ENCODE assay signal across 8 mouse cellular contexts in genomic region chr17:25716711-25717637, GRCm38 (mm10). TPM values are rescaled to one million over a fixed set of nuclear protein-coding genes. Genes with fewer than 3 reads are reported as not detected.
DNase-seq lines count a peak whose midpoint lies in the region; ATAC-seq and TF ChIP-seq lines count a peak whose summit lies in the region.

Gene Gng13, plus strand, starts transcription at chr17:25717171.

- no peak for TF ChIP-seq CTCF in bone marrow macrophage, adult 2 months (IDR thresholded peaks at IDR 0.05; ENCODE audit: low read depth, low read length)
- no peak for TF ChIP-seq CTCF in heart, postnatal 0 days (IDR thresholded peaks at IDR 0.05; ENCODE audit: low read depth)

- peak within 1 kb of the TSS; percentile 53 for H3K4me3 ChIP-seq in heart, embryonic 13.5 days
- H3K4me3 ChIP-seq in bone marrow macrophage, adult 2 months (ENCODE audit: insufficient read depth, low read length), result 0 out of 2 replicates have a peak within 1 kb of the TSS, but pooled peaks have one; percentile 10
- peak within 1 kb of the TSS; percentile 44 for H3K4me3 ChIP-seq in heart, postnatal 0 days (ENCODE audit: low read depth, low read length)
- H3K4me3 ChIP-seq in midbrain, embryonic 16.5 days (ENCODE audit: low read depth, low read length), result peak within 1 kb of the TSS; percentile 45

- DNase-seq in heart, postnatal 36 days, result no peak
- no peak for DNase-seq in heart, postnatal 0 days (ENCODE audit: low spot score)
- DNase-seq in layer of hippocampus, postnatal 36 days, result peak in 1 of 2 experiments; percentile 28
- no peak for DNase-seq in natural killer cell, adult 2 months (ENCODE audit: low spot score in 2 of 2)
- DNase-seq in yolk sac, embryonic 10.5 days (ENCODE audit: low spot score), result no peak

- H3K9me3 ChIP-seq in heart, embryonic 13.5 days, result no peaks in the 10 kb centered on the region
- H3K9me3 ChIP-seq in heart, postnatal 0 days (replicated peaks; ENCODE audit: control insufficient read depth, low read length), result no peaks in the 10 kb centered on the region
- no peaks in the 10 kb centered on the region for H3K9me3 ChIP-seq in midbrain, embryonic 16.5 days (replicated peaks; ENCODE audit: control insufficient read depth, low read length, poor library complexity, severe bottlenecking)

- intact Hi-C loops in heart, postnatal 36 days (cut with DNase I), result no loop called here

- H3K27ac ChIP-seq in heart, embryonic 13.5 days (replicated peaks), result no peak within 1 kb of the TSS
- no peak within 1 kb of the TSS for H3K27ac ChIP-seq in bone marrow macrophage, adult 2 months (ENCODE audit: insufficient read depth, low read depth, low read length)
- H3K27ac ChIP-seq in heart, postnatal 0 days (ENCODE audit: low read depth), result no peak within 1 kb of the TSS
- H3K27ac ChIP-seq in midbrain, embryonic 16.5 days (ENCODE audit: low read length), result no peak within 1 kb of the TSS

- no peak for TF ChIP-seq EP300 in heart, postnatal 0 days (IDR thresholded peaks at IDR 0.05; ENCODE audit: low read depth)

- H3K4me2 ChIP-seq in heart, embryonic 13.5 days, result peak within 1 kb of the TSS; percentile 79
- peak within 1 kb of the TSS; percentile 59 for H3K4me2 ChIP-seq in heart, postnatal 0 days (ENCODE audit: low read depth, low read length)
- peak within 1 kb of the TSS; percentile 88 for H3K4me2 ChIP-seq in midbrain, embryonic 16.5 days (ENCODE audit: low read length)

- 2% methylated on average over 45 of the region's 45 CpGs for WGBS in heart, embryonic 13.5 days
- WGBS in heart, postnatal 0 days, result 3% methylated on average over 42 of the region's 45 CpGs
- 2% methylated on average over 43 of the region's 45 CpGs for WGBS in midbrain, embryonic 16.5 days

- H3K9ac ChIP-seq in heart, embryonic 13.5 days, result peak within 1 kb of the TSS; percentile 67
- H3K9ac ChIP-seq in heart, postnatal 0 days (replicated peaks; ENCODE audit: low read depth, low read length), result peak within 1 kb of the TSS; percentile 17; the same call in 1 of the 2 replicates
- peak within 1 kb of the TSS; percentile 64 for H3K9ac ChIP-seq in midbrain, embryonic 16.5 days (ENCODE audit: low read depth, low read length)

- H3K36me3 ChIP-seq in heart, embryonic 13.5 days, result peaks cover 31% of the 10 kb centered on the region
- 0 out of 2 replicates have a peak, but pooled peaks cover 13% of the 10 kb centered on the region for H3K36me3 ChIP-seq in heart, postnatal 0 days (replicated peaks; ENCODE audit: control insufficient read depth, insufficient read depth, low read length)
- no peaks in the 10 kb centered on the region for H3K36me3 ChIP-seq in midbrain, embryonic 16.5 days (ENCODE audit: control insufficient read depth, insufficient read depth, low read length)

- peaks cover 26% of the 10 kb centered on the region for H3K4me1 ChIP-seq in heart, embryonic 13.5 days
- H3K4me1 ChIP-seq in bone marrow macrophage, adult 2 months (ENCODE audit: control insufficient read depth, insufficient read depth, low read length), result no peaks in the 10 kb centered on the region
- no peaks in the 10 kb centered on the region; the same call in 1 of the 2 replicates for H3K4me1 ChIP-seq in heart, postnatal 0 days (ENCODE audit: control insufficient read depth, insufficient read depth)
- peaks cover 5% of the 10 kb centered on the region; the same call in 1 of the 2 replicates for H3K4me1 ChIP-seq in midbrain, embryonic 16.5 days (ENCODE audit: control insufficient read depth, insufficient read depth, low read length)

- no peak for ATAC-seq in heart, embryonic 13.5 days (ENCODE audit: extremely low read depth, insufficient number of reproducible peaks, low FRiP score, low TSS enrichment)
- ATAC-seq in heart, postnatal 0 days (ENCODE audit: insufficient read depth, low read depth), result peak; percentile 21; the same call in 1 of the 2 replicates
- ATAC-seq in midbrain, embryonic 16.5 days, result 0 out of 2 replicates have a peak, but pooled peaks have one; percentile 48

- peaks cover 57% of the 10 kb centered on the region for H3K27me3 ChIP-seq in heart, embryonic 13.5 days (replicated peaks)
- peaks cover 25% of the 10 kb centered on the region for H3K27me3 ChIP-seq in heart, postnatal 0 days (ENCODE audit: control insufficient read depth, insufficient read depth, low read length)
- H3K27me3 ChIP-seq in midbrain, embryonic 16.5 days (ENCODE audit: control insufficient read depth, insufficient read depth, low read depth, low read length), result peaks cover 26% of the 10 kb centered on the region

- TF ChIP-seq POLR2A in bone marrow macrophage, adult 2 months (IDR thresholded peaks at IDR 0.05; ENCODE audit: borderline replicate concordance, low read depth, low read length), result no peak

RNA-seq across cellular contexts. Expression of gene Gng13, which starts in this region (rescaled TPM):
- 3.2 and 3.4 TPM in 2 replicates for polyA plus RNA-seq in heart, embryonic 13.5 days (2015; fragmentation: Nextera tagmentation; extraction: Ambion mirVana)
- under 1 TPM; 0.98 to 1.00 TPM for total RNA-seq in heart, postnatal 36 days (2021)
- polyA plus RNA-seq in bone marrow macrophage, adult 2 months (2012; ENCODE audit: insufficient read depth, insufficient read length, missing spikeins), result not detected in 2 replicates
- not detected in 2 replicates for total RNA-seq in heart, postnatal 0 days (2014; rRNA removed; ENCODE audit: low replicate concordance)
- 3.2 and 6.6 TPM in 2 replicates for polyA plus RNA-seq in heart, postnatal 0 days (2015; fragmentation: Nextera tagmentation; extraction: Ambion mirVana)
- total RNA-seq in layer of hippocampus, postnatal 36 days (2021), result 100 to 1,000 TPM; 111 to 127 TPM
- 3.2 and 7.3 TPM in 2 replicates for polyA plus RNA-seq in midbrain, embryonic 16.5 days (2015; fragmentation: Nextera tagmentation; extraction: Ambion mirVana)

Comparison
In these comparisons a context has a peak if more than half of its experiments do, and no peak if none do; other contexts are left out.
1. RNA of gene Gng13 (total RNA-seq): 111 to 127 TPM in layer of hippocampus, postnatal 36 days; 0.98 to 1.00 TPM in heart, postnatal 36 days and not detected in heart, postnatal 0 days; every median in the first group is over 10 times any median in the second.
2. H3K9ac ChIP-seq: peak in every context shown above with its lines; median percentile 67 in heart, embryonic 13.5 days; 64 in midbrain, embryonic 16.5 days; 17 in heart, postnatal 0 days.
3. Peak in every context shown above with its lines, with median percentiles within 50 percentile points of each other: H3K4me2 ChIP-seq and H3K4me3 ChIP-seq.